Mouse (Mus musculus) intestine, postnatal 0 days (tissue): ENCODE measurements around the gene Zhx3. TPM values are rescaled to one million over a fixed set of nuclear protein-coding genes. Genes with fewer than 3 reads are reported as not detected.
A peak's percentile ranks its signal among the peaks of the same experiment; 100 is the strongest.

Experiments used
- ATAC-seq: fragments of 200-750 bp; cut with Nextera tagmentation; 2 replicates; pipeline ENCODE4 v1.8.0; 2017; ENCODE audit warnings: mild to moderate bottlenecking, moderate TSS enrichment, moderate library complexity
- H3K27ac ChIP-seq: fragments of 300-500 bp; sonication (generic); 2 replicates; pipeline ENCODE4 v1.5.1; 2014; ENCODE audit warnings: mild to moderate bottlenecking, low read depth, low read length, moderate library complexity
- H3K27me3 ChIP-seq: fragments of 300-500 bp; sonication (generic); replicated peaks from 2 replicates; pipeline ENCODE4 v1.6.1; 2014; ENCODE audit warnings: low read length, mixed read lengths; ENCODE audit not compliant: control insufficient read depth, insufficient read depth
- H3K36me3 ChIP-seq: fragments of 300-500 bp; sonication (generic); 2 replicates; pipeline ENCODE4 v1.6.1; 2014; ENCODE audit warnings: mild to moderate bottlenecking, moderate library complexity; ENCODE audit not compliant: control insufficient read depth, insufficient read depth
- H3K4me1 ChIP-seq: fragments of 300-500 bp; sonication (generic); replicated peaks from 2 replicates; pipeline ENCODE4 v1.6.1; 2014; ENCODE audit warnings: antibody characterized with exemption, low read length, mixed read lengths; ENCODE audit not compliant: control insufficient read depth, insufficient read depth
- H3K4me2 ChIP-seq: fragments of 300-500 bp; sonication (generic); replicated peaks from 2 replicates; pipeline ENCODE4 v1.6.1; 2014; ENCODE audit warnings: low read depth, mild to moderate bottlenecking, moderate library complexity
- H3K4me3 ChIP-seq: fragments of 300-500 bp; sonication (generic); 2 replicates; pipeline ENCODE4 v1.5.1; 2014; ENCODE audit warnings: low read depth, low read length
- H3K9ac ChIP-seq: fragments of 300-500 bp; sonication (generic); 2 replicates; pipeline ENCODE4 v1.6.1; 2014; ENCODE audit warnings: mild to moderate bottlenecking, low read depth, low read length
- H3K9me3 ChIP-seq: fragments of 300-500 bp; sonication (generic); 2 replicates; pipeline ENCODE4 v1.6.1; 2016; ENCODE audit warnings: mixed run types; ENCODE audit not compliant: control insufficient read depth
- CTCF ChIP-seq: sonication (generic); IDR thresholded peaks from 2 replicates; pipeline ENCODE4 v1.5.1; 2016; ENCODE audit warnings: low read depth, mild to moderate bottlenecking, control low read depth, antibody characterized with exemption, moderate library complexity
- WGBS: fragments of 180-500 bp; shearing (Covaris S2); extraction: QIAGEN DNeasy Blood & Tissue Kit; methylation state at CpG from one replicate; pipeline ENCODE4 v1.1.7; 2014; 5-methylcytosine and 5-hydroxymethylcytosine counted together
- polyA plus RNA-seq: library from polyadenylated mRNA; unstranded; fragments of >200 nt; fragmentation: Nextera tagmentation; extraction: Ambion mirVana; gene quantifications from 2 replicates; pipeline ENCODE4 v1.2.1, GENCODE M21; 2015

The Zhx3 gene
- polyA plus RNA-seq, 1 experiment from 2014 or later, result 3.5 TPM

GRCm38 (mm10) chr2:160766371-160766771 is 106.4 kb downstream of the Zhx3 start:
- H3K4me1 ChIP-seq, result no peaks in the 10 kb centered on the region
- no peaks in the 10 kb centered on the region for H3K27me3 ChIP-seq
- H3K9me3 ChIP-seq, result no peaks in the 10 kb centered on the region
- H3K36me3 ChIP-seq, result peaks cover 27% of the 10 kb centered on the region
- no peak overlapping the region for H3K9ac ChIP-seq
- H3K4me3 ChIP-seq, result no peak overlapping the region
- WGBS, result 77% methylated on average over 5 of the region's 5 CpGs
- no peak overlapping the region for H3K4me2 ChIP-seq
- no peak; the same call in 1 of the 2 replicates for ATAC-seq
- no peak for TF ChIP-seq CTCF
- no peak overlapping the region for H3K27ac ChIP-seq

- Histone ChIP-seq H3K27ac (no peak overlapping the region), H3K4me1 (no peaks in the 10 kb centered on the region), H3K4me2 (no peak overlapping the region), H3K4me3 (no peak overlapping the region), H3K36me3 (peaks cover 39% of the 10 kb centered on the region), H3K9ac (no peak overlapping the region), H3K27me3 (no peaks in the 10 kb centered on the region), H3K9me3 (no peaks in the 10 kb centered on the region)
- TF ChIP-seq CTCF, result no peak
- ATAC-seq, result no peak
- WGBS, result 61% methylated on average over 3 of the region's 3 CpGs
Observed at GRCm38 (mm10) chr2:160765096-160765495, 107.7 kb downstream of the Zhx3 start.

- Histone ChIP-seq H3K27ac (no peak overlapping the region), H3K4me2 (no peak overlapping the region), H3K36me3 (peaks cover 46% of the 10 kb centered on the region), H3K4me1 (no peaks in the 10 kb centered on the region), H3K27me3 (no peaks in the 10 kb centered on the region), H3K9ac (no peak overlapping the region), H3K4me3 (no peak overlapping the region), H3K9me3 (no peaks in the 10 kb centered on the region)
- ATAC-seq, result no peak
- WGBS, result 95% methylated on average over 2 of the region's 2 CpGs
- TF ChIP-seq CTCF, result no peak
Observed at GRCm38 (mm10) chr2:160764386-160764785, 108.4 kb downstream of the Zhx3 start.

GRCm38 (mm10) chr2:160763816-160764215 is 109.0 kb downstream of the Zhx3 start:
- H3K9me3 ChIP-seq, result no peaks in the 10 kb centered on the region
- ATAC-seq, result no peak
- no peaks in the 10 kb centered on the region for H3K4me1 ChIP-seq
- WGBS, result 71% methylated on average over 3 of the region's 3 CpGs
- H3K36me3 ChIP-seq, result peaks cover 51% of the 10 kb centered on the region
- TF ChIP-seq CTCF, result no peak
- H3K27me3 ChIP-seq, result no peaks in the 10 kb centered on the region
- no peak overlapping the region for H3K9ac ChIP-seq
- H3K27ac ChIP-seq, result no peak overlapping the region
- no peak overlapping the region for H3K4me2 ChIP-seq
- no peak overlapping the region for H3K4me3 ChIP-seq

GRCm38 (mm10) chr2:160760433-160761184 is 112.2 kb downstream of the Zhx3 start:
- no peak for ATAC-seq
- Histone ChIP-seq H3K27me3 (no peaks in the 10 kb centered on the region), H3K4me1 (no peaks in the 10 kb centered on the region), H3K4me3 (no peak overlapping the region), H3K9me3 (no peaks in the 10 kb centered on the region), H3K9ac (no peak overlapping the region), H3K4me2 (no peak overlapping the region), H3K36me3 (peaks cover 81% of the 10 kb centered on the region), H3K27ac (no peak overlapping the region)
- 85% methylated on average over 9 of the region's 9 CpGs for WGBS
- peak; percentile 85 for TF ChIP-seq CTCF

- no peak for TF ChIP-seq CTCF
- 91% methylated on average over 6 of the region's 6 CpGs for WGBS
- no peak for ATAC-seq
- Histone ChIP-seq H3K4me1 (no peaks in the 10 kb centered on the region), H3K36me3 (peaks cover 96% of the 10 kb centered on the region), H3K27me3 (no peaks in the 10 kb centered on the region), H3K4me3 (no peak overlapping the region), H3K27ac (no peak overlapping the region), H3K9me3 (no peaks in the 10 kb centered on the region), H3K4me2 (no peak overlapping the region), H3K9ac (no peak overlapping the region)
Observed at GRCm38 (mm10) chr2:160756583-160757203, 116.1 kb downstream of the Zhx3 start.
